Mouse (Mus musculus): Measurements from ENCODE around the gene Sapcd1. TPM values are rescaled to one million over a fixed set of nuclear protein-coding genes. Genes with fewer than 3 reads are reported as not detected.
"Not testable (repeated sequence)": the region's sequence is repeated elsewhere in the genome, so short reads cannot be mapped to it uniquely, and the experiment has no call there.

The Sapcd1 gene
- polyA plus RNA-seq, 1 experiment from 2014 or later, result 3.2 TPM

DNA sequence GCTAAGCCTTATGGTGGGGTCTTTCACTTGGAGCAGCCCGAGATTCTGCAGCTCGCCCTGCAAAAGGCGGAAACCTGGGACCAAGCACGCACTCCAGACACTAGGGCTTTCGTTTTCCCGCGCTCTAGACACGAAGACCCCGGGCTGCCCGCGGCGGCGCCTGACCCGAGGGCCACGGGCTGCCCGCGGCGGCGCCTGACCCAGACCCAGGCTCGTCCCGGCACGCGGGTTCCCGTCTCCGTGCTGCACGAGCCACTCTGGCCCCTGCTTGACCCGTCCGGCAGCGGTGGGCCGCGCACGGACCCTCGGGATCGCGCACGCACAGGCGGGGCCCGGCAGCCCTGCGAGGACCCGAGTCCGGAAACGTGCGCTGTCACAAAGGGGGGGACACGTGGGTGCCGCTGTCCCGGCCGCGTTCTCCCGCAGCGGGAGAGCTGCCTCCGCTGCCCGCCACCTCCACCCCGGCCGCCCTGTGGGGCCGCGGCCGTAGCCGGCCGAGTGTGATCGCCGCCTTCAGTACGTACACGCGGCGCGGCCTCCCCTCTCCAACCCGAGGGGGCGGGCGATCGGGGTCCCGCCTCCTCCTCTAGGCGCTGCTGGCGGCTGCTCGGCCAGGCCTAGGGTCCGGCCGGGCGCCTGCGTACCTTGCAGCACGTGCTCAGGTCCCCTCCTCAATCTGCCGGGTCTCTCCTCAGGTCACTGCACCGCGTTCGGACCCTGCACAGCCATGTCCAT is 26.9 kb downstream of the Sapcd1 start, which contains the start of gene Vars:
Vars (plus strand) TSS at position 271 of the 735 bp plus-strand sequence.
- Histone ChIP-seq H3K9me3 (ENCODE audit: control insufficient read depth) (no peaks in the 10 kb centered on the region), H3K4me3 (ENCODE audit: low read depth, low read length) (peak within 1 kb of the TSS; percentile 68), H3K4me2 (replicated peaks; ENCODE audit: low read depth) (peak within 1 kb of the TSS; percentile 96), H3K9ac (ENCODE audit: low read depth, low read length) (peak within 1 kb of the TSS; percentile 76), H3K27me3 (replicated peaks; ENCODE audit: control insufficient read depth, insufficient read depth, low read length) (no peaks in the 10 kb centered on the region), H3K36me3 (ENCODE audit: control insufficient read depth, insufficient read depth) (peaks cover 19% of the 10 kb centered on the region), H3K4me1 (replicated peaks; ENCODE audit: control insufficient read depth, insufficient read depth, low read length) (peaks cover 8% of the 10 kb centered on the region; the same call in 1 of the 2 replicates), H3K27ac (ENCODE audit: low read depth, low read length) (peak within 1 kb of the TSS; percentile 93)
- peak; percentile 80 for ATAC-seq
- under 1% methylated on average over 67 of the region's 83 CpGs for WGBS
- peak; percentile 1; the same call in 1 of the 2 replicates for TF ChIP-seq CTCF (IDR thresholded peaks at IDR 0.05; ENCODE audit: low read depth)

DNA sequence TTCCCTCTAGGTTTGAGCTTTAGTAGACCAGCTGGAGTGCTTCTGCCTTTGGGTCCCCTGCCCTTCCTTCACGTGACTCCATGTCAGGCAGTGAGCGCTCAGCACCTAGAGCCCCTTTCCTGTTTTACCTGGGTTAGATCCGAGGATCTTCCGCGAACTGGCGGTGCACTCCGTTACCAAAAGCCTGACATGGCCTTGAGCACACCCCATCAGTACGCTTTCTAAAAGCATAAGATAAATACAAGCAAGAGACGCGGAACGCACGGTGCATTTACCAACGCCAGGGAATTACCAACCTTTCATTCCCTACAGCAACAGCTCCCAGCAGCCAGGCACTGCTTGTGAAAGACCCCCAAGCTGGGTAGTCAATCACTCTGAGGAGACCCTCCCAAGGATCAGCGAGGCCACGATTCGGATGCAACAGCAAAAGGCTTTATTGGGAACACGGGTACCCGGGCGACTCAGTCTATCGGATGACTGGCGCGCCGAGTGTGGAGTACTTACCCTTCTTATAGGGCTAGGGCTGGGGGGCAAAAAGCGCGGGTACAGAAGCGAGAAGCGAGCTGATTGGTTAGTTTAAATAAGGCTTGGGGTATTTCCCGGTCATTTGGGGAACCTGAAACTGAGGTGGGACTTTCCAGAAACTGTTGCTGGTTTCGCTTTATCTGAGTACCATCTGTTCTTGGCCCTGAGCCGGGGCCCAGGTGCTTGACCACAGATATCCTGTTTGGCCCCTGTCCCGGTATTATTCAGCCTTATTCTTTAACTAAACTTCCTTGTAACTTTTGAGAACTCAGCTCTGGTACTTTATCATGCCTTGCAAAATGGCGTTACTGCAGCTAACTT is 27.7 kb downstream of the Sapcd1 start:
- Histone ChIP-seq H3K27ac (ENCODE audit: low read depth, low read length) (peak overlapping the region; percentile 93), H3K9ac (ENCODE audit: low read depth, low read length) (peak overlapping the region; percentile 76), H3K4me2 (replicated peaks; ENCODE audit: low read depth) (peak overlapping the region; percentile 96), H3K36me3 (ENCODE audit: control insufficient read depth, insufficient read depth) (peaks cover 11% of the 10 kb centered on the region), H3K4me3 (ENCODE audit: low read depth, low read length) (peak overlapping the region; percentile 68)
- WGBS, result 9% methylated on average over 29 of the region's 32 CpGs
- not testable (repeated sequence) for H3K27me3 ChIP-seq (replicated peaks; ENCODE audit: control insufficient read depth, insufficient read depth, low read length); H3K9me3 ChIP-seq (ENCODE audit: control insufficient read depth); ATAC-seq; H3K4me1 ChIP-seq (replicated peaks; ENCODE audit: control insufficient read depth, insufficient read depth, low read length)

DNA sequence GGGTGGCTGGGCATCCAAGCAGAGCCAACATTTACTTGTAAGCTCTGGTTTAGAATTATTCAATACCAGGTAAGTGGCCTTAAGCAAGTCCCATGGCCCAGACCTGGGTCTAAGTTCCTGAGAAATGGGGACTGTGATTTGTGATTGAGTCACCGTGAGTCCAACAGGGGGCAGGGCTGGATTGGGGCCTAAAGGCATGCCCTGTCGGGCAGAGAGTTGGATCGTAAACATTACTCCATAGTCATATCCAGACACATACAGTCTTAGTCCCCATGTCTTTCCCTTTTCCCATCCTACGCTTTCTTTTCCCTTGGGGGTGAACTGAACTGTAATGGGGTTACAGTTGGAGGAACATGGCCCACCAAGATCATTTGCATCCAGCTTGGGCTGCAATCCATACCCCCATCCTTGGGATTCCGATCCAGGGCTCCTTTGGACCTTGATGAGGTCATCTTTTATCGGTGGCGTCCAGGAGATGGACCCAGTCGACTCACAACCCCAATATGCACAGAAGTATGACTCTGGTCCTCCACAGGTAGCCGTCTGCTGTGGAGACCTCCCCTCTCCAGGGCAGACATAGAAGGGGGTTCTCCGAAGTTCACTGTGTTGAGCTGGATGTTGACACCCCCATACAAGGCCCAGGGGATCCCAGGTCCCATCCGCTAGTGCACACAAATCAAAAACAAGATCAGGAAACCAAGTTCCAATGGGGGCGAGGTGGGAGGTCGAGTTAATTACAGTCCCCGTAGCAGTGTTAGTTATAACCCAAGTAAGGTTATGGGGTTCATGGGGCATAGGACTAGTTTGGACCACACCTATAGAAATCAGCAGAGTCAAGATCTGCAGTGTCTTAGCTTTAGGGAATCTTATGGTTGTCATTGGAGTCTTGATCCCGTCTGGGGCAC is 29.0 kb downstream of the Sapcd1 start:
- peak; percentile 32; the same call in 1 of the 2 replicates for TF ChIP-seq CTCF (IDR thresholded peaks at IDR 0.05; ENCODE audit: low read depth)
- Histone ChIP-seq H3K36me3 (ENCODE audit: control insufficient read depth, insufficient read depth) (no peaks in the 10 kb centered on the region), H3K4me1 (replicated peaks; ENCODE audit: control insufficient read depth, insufficient read depth, low read length) (peaks cover 8% of the 10 kb centered on the region; the same call in 1 of the 2 replicates), H3K9ac (ENCODE audit: low read depth, low read length) (0 out of 2 replicates have a peak overlapping the region, but pooled peaks have one; percentile 22), H3K4me3 (ENCODE audit: low read depth, low read length) (peak overlapping the region; percentile 68; the same call in 1 of the 2 replicates), H3K27me3 (replicated peaks; ENCODE audit: control insufficient read depth, insufficient read depth, low read length) (no peaks in the 10 kb centered on the region), H3K27ac (ENCODE audit: low read depth, low read length) (no peak overlapping the region; the same call in 1 of the 2 replicates), H3K9me3 (ENCODE audit: control insufficient read depth) (no peaks in the 10 kb centered on the region), H3K4me2 (replicated peaks; ENCODE audit: low read depth) (peak overlapping the region; percentile 96)
- 80% methylated on average over 15 of the region's 15 CpGs for WGBS
- no peak for ATAC-seq

DNA sequence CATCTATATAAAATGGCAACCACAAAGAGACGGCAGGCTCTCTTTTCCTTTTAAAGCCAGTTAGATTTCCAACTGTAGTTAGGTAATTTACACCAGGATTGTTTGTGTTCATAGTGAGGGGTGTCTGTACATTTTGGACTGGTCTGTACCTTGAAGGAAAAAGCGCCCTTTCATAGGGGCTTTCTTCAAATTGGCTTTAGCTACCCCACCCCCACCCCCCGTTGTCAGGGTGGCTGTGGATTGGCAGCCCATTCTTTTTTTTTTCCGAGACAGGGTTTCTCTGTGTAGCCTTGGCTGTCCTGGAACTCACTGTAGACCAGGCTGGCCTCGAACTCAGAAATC is 30.7 kb downstream of the Sapcd1 start:
- ATAC-seq, result no peak
- peak overlapping the region; percentile 24; the same call in 1 of the 2 replicates for H3K4me2 ChIP-seq (replicated peaks; ENCODE audit: low read depth)
- no peak overlapping the region for H3K9ac ChIP-seq (ENCODE audit: low read depth, low read length)
- no peak overlapping the region for H3K27ac ChIP-seq (ENCODE audit: low read depth, low read length)
- no peak for TF ChIP-seq CTCF (IDR thresholded peaks at IDR 0.05; ENCODE audit: low read depth)
- WGBS, result 81% methylated on average over 5 of the region's 5 CpGs
- no peak overlapping the region for H3K4me3 ChIP-seq (ENCODE audit: low read depth, low read length)
- H3K9me3 ChIP-seq (ENCODE audit: control insufficient read depth), result no peaks in the 10 kb centered on the region
- H3K36me3 ChIP-seq (ENCODE audit: control insufficient read depth, insufficient read depth), result no peaks in the 10 kb centered on the region; the same call in 1 of the 2 replicates
- no peaks in the 10 kb centered on the region for H3K27me3 ChIP-seq (replicated peaks; ENCODE audit: control insufficient read depth, insufficient read depth, low read length)
- H3K4me1 ChIP-seq (replicated peaks; ENCODE audit: control insufficient read depth, insufficient read depth, low read length), result peaks cover 8% of the 10 kb centered on the region; the same call in 1 of the 2 replicates

DNA sequence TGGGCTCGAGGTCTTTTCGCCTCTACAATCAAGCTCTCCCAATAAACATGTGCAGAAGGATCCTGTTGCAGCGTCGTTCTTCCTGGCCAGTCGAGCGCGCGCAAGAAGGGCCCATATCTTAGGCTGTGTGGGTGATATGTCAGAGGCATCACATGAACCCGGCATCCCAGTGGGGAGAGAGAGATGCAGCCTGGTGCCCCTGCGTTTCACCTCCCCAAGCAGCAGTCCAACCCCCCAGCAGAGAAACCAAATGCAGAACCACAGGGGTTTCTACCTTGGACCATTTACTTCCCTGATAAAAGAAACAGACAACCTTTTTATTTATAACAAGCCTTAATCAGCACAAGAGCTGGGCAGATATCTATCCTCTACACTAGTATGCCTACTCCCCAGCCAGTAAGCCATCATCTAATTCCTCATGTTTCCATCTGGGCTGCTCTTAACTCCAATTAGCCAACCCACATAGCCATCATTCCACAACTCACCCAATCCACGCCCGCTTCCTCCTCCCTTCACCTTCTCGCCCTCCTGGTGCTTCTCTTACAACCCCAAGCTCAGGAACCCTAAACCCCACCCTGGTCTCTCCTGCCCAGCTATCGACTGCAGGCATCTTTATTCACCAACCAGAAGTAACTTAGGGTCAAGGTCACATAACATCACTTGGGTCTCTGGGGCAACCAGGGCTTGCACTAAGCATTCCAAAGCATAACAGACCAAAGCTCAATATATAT is 31.2 kb downstream of the Sapcd1 start:
- H3K4me1 ChIP-seq (replicated peaks; ENCODE audit: control insufficient read depth, insufficient read depth, low read length), result peaks cover 8% of the 10 kb centered on the region; the same call in 1 of the 2 replicates
- H3K27me3 ChIP-seq (replicated peaks; ENCODE audit: control insufficient read depth, insufficient read depth, low read length), result no peaks in the 10 kb centered on the region
- peak overlapping the region; percentile 24; the same call in 1 of the 2 replicates for H3K4me2 ChIP-seq (replicated peaks; ENCODE audit: low read depth)
- no peak for ATAC-seq
- no peak overlapping the region for H3K4me3 ChIP-seq (ENCODE audit: low read depth, low read length)
- H3K27ac ChIP-seq (ENCODE audit: low read depth, low read length), result no peak overlapping the region
- H3K9me3 ChIP-seq (ENCODE audit: control insufficient read depth), result no peaks in the 10 kb centered on the region
- 83% methylated on average over 12 of the region's 14 CpGs for WGBS
- H3K36me3 ChIP-seq (ENCODE audit: control insufficient read depth, insufficient read depth), result no peaks in the 10 kb centered on the region; the same call in 1 of the 2 replicates
- no peak overlapping the region for H3K9ac ChIP-seq (ENCODE audit: low read depth, low read length)
- no peak for TF ChIP-seq CTCF (IDR thresholded peaks at IDR 0.05; ENCODE audit: low read depth)

DNA sequence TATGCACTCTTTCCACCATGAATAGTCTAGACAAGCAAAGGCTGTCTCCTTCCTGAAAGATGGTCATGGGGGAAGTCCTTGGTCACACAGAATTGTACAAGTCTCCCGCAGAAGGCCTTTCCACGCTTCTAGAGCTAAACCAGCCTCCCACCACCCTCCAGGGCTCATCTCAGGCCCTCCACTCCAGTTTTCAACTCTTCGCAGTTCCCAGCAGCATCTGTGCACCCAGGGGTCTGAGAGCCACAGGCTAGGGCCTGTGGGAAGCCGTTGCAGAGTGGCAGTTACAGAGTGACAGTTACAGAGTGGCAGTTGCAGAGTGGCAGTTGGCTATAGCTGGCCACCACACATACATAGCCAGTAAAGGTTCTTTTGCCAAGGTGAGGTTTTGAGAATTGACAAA is 31.9 kb downstream of the Sapcd1 start:
- H3K4me3 ChIP-seq (ENCODE audit: low read depth, low read length); H3K27me3 ChIP-seq (replicated peaks; ENCODE audit: control insufficient read depth, insufficient read depth, low read length); H3K27ac ChIP-seq (ENCODE audit: low read depth, low read length); H3K9ac ChIP-seq (ENCODE audit: low read depth, low read length); ATAC-seq; H3K36me3 ChIP-seq (ENCODE audit: control insufficient read depth, insufficient read depth); H3K4me2 ChIP-seq (replicated peaks; ENCODE audit: low read depth); H3K9me3 ChIP-seq (ENCODE audit: control insufficient read depth); H3K4me1 ChIP-seq (replicated peaks; ENCODE audit: control insufficient read depth, insufficient read depth, low read length): not testable (repeated sequence)
- 95% methylated on average over 4 of the region's 4 CpGs for WGBS
